Comparison of ENCODE assay signal across 21 mouse cellular contexts in the genomic region with DNA sequence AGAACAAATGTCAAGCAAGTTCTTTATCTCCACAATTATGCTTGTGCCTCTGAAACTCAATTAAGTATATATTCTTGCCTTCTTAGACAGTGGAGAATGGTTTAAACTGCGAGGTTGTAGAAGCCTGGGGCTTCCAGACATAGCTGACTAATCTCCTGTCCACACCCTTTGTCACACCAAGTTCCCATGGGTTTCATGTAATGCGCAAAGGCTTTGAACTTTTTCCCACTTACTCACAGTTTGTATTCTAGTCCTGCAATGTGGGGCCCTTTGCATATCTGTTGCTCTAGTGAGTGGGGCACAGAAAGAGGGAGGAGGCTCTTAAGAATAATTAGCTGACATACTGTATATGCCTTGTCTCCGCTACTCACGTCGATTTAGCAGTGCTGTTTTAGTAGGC.
"Had no signal": no experiment of that assay in that cellular context is flagged by ENCODE, and none has a peak within 500 bp of the region (broad histone marks: within the 10 kb centered on the region; RNA-seq: fewer than 3 reads in every experiment).

No protein-coding gene starts in this region.

- H3K27me3 ChIP-seq: midbrain, embryonic 12.5 days; neural tube, embryonic 13.5 days; neural tube, embryonic 15.5 days; stomach, embryonic 15.5 days had no signal

- H3K4me2 ChIP-seq: lung, embryonic 14.5 days; midbrain, embryonic 12.5 days; neural tube, embryonic 13.5 days; neural tube, embryonic 15.5 days; stomach, embryonic 15.5 days had no signal

- H3K36me3 ChIP-seq: midbrain, embryonic 10.5 days; midbrain, embryonic 12.5 days; neural tube, embryonic 13.5 days; neural tube, embryonic 15.5 days; stomach, embryonic 15.5 days had no signal

- ATAC-seq: midbrain, embryonic 16.5 days had no signal

- H3K9ac ChIP-seq: lung, embryonic 14.5 days; midbrain, embryonic 12.5 days; neural tube, embryonic 13.5 days; neural tube, embryonic 15.5 days; stomach, embryonic 15.5 days had no signal

- H3K9me3 ChIP-seq: midbrain, embryonic 10.5 days; midbrain, embryonic 12.5 days; neural tube, embryonic 13.5 days; neural tube, embryonic 15.5 days; stomach, embryonic 15.5 days had no signal

- H3K4me3 ChIP-seq: midbrain, embryonic 10.5 days; midbrain, embryonic 12.5 days; myocyte; neural tube, embryonic 13.5 days; neural tube, embryonic 15.5 days; stomach, embryonic 15.5 days had no signal

- H3K27ac ChIP-seq: midbrain, embryonic 10.5 days; midbrain, embryonic 12.5 days; neural tube, embryonic 13.5 days; neural tube, embryonic 15.5 days; stomach, embryonic 15.5 days; stomach, postnatal 0 days had no signal

- H3K4me1 ChIP-seq: midbrain, embryonic 10.5 days; midbrain, embryonic 12.5 days; stomach, embryonic 15.5 days had no signal

- DNase-seq: lung, adult 18-20 months; lung, embryonic 14.5 days; lung, postnatal 10 days; lung, postnatal 4 days; midbrain, embryonic 14.5 days; retina, postnatal 1 day; right cerebral cortex, adult 18-20 months; right cerebral cortex, postnatal 25 days; right cerebral cortex, postnatal 4 days; spleen, adult 18-20 months; thymus, adult 2 months; thymus, postnatal 25 days; thymus, postnatal 4 days had no signal
